In genomic region chr13:112801381-112802004, GRCm38 (mm10) we compare ENCODE assay signal across 7 mouse cellular contexts. TPM values are rescaled to one million over a fixed set of nuclear protein-coding genes. Genes with fewer than 3 reads are reported as not detected.
DNase-seq lines count a peak whose midpoint lies in the region; ATAC-seq and TF ChIP-seq lines count a peak whose summit lies in the region.

No protein-coding gene starts in this region.

- peaks cover 10% of the 10 kb centered on the region for H3K4me1 ChIP-seq in thymus, adult 2 months (replicated peaks; ENCODE audit: control insufficient read depth, insufficient read depth, low read length)
- peaks cover 10% of the 10 kb centered on the region for H3K4me1 ChIP-seq in kidney, embryonic 15.5 days

- peak overlapping the region; percentile 75 for H3K9ac ChIP-seq in kidney, embryonic 15.5 days

- TF ChIP-seq CTCF in thymus, adult 2 months (IDR thresholded peaks at IDR 0.05; ENCODE audit: borderline replicate concordance, control insufficient read depth, extremely low read depth, insufficient read depth, low read length, poor library complexity) = no peak

- peak overlapping the region; percentile 100 for H3K4me3 ChIP-seq in thymus, adult 2 months (ENCODE audit: control insufficient read depth, insufficient read depth, low read length)
- peak overlapping the region; percentile 94 for H3K4me3 ChIP-seq in kidney, embryonic 15.5 days (replicated peaks)

- H3K27me3 ChIP-seq in thymus, adult 2 months (ENCODE audit: control insufficient read depth, insufficient read depth, low read length) = no peaks in the 10 kb centered on the region
- no peaks in the 10 kb centered on the region for H3K27me3 ChIP-seq in kidney, embryonic 15.5 days

- 5% methylated on average over 23 of the region's 23 CpGs for WGBS in thymus, adult 2 months
- WGBS in kidney, embryonic 15.5 days = 1% methylated on average over 20 of the region's 23 CpGs

- H3K9me3 ChIP-seq in kidney, embryonic 15.5 days (replicated peaks) = no peaks in the 10 kb centered on the region

- no peak for TF ChIP-seq POLR2A in thymus, adult 2 months (IDR thresholded peaks at IDR 0.05; ENCODE audit: control insufficient read depth, extremely low read depth, insufficient read depth, low read length, poor library complexity)

- peak; percentile 76 for ATAC-seq in kidney, embryonic 15.5 days (replicated peaks; ENCODE audit: low FRiP score)

- H3K27ac ChIP-seq in thymus, adult 2 months (ENCODE audit: control insufficient read depth, insufficient read depth, low read length) = no peak overlapping the region
- peak overlapping the region; percentile 96 for H3K27ac ChIP-seq in kidney, embryonic 15.5 days

- peak; percentile 19 for DNase-seq in thymus, adult 2 months
- no peak for DNase-seq in thymus, postnatal 14 days
- DNase-seq in c-Kit-positive CD71-positive TER-119-positive erythroid progenitor cells, embryonic 14.5 days (ENCODE audit: low spot score) = peak; percentile 34
- DNase-seq in frontal cortex, postnatal 36 days (ENCODE audit: low spot score in 2 of 2) = peak; percentile 33 to 45
- peak; percentile 18 to 21 for DNase-seq in lung, adult 18-20 months
- DNase-seq in ovary, postnatal 36 days (ENCODE audit: low spot score) = peak; percentile 21

- no peaks in the 10 kb centered on the region for H3K36me3 ChIP-seq in thymus, adult 2 months (ENCODE audit: control insufficient read depth, insufficient read depth, low read length)
- H3K36me3 ChIP-seq in kidney, embryonic 15.5 days = peaks cover 11% of the 10 kb centered on the region

- peak overlapping the region; percentile 78 for H3K4me2 ChIP-seq in kidney, embryonic 15.5 days

RNA-seq across cellular contexts. Expression of gene Plpp1, which starts 0.9 kb away (rescaled TPM):
- 10.4 and 13.5 TPM in 2 replicates for polyA plus RNA-seq in thymus, adult 2 months (2012; rRNA removed)
- polyA plus RNA-seq in kidney, embryonic 15.5 days (2015; fragmentation: Nextera tagmentation; extraction: Ambion mirVana) = 78.7 and 94.8 TPM in 2 replicates
